Mouse (Mus musculus): Measurements from ENCODE around the gene Tspoap1. TPM values are rescaled to one million over a fixed set of nuclear protein-coding genes. Genes with fewer than 3 reads are reported as not detected.
A peak's percentile ranks its signal among the peaks of the same experiment; 100 is the strongest.

The Tspoap1 gene
- polyA plus RNA-seq, 1 experiment, result 1.3 TPM

- peak overlapping the region; percentile 88; the same call in 1 of the 2 replicates for H3K27ac ChIP-seq (ENCODE audit: insufficient read depth, low read depth, low read length)
- 68% methylated on average over 17 of the region's 17 CpGs for WGBS
These were observed 4.9 kb upstream of the Tspoap1 start for GRCm38 (mm10) chr11:87755360-87756017.

DNA sequence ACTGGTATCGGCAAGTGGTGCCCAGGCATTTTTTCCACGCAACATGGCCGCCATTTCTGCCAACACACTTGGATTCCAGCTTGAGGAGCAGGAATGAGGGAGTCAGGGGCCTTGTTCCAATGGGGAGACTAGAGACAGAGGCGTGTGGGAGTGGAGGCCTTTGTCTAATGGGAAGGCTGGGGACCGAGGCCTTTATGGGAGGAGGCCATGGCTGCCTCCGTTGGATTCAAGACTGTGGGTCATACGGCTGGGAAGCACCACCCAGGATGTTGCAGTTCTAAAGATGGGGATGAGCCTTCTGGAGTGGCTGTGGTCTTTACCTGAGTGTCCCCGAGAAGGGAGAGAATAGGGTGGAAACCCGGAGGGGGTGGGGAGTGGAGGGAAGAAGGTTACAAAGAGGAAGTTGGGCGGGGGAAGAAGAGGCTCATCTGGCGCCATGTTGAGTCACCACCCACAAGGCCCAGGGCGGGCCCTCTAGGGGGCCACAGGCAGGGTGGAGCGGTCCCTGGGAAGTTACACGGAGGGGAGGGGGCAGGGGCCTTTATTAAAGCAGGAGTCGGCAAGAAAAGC lies 4.0 kb upstream of the Tspoap1 start:
- Histone ChIP-seq H3K36me3 (ENCODE audit: control insufficient read depth, insufficient read depth, low read length) (0 out of 2 replicates have a peak, but pooled peaks cover 6% of the 10 kb centered on the region), H3K27me3 (ENCODE audit: control insufficient read depth, insufficient read depth, low read length) (peaks cover 14% of the 10 kb centered on the region; the same call in 1 of the 2 replicates), H3K27ac (ENCODE audit: insufficient read depth, low read depth, low read length) (peak overlapping the region; percentile 88), H3K4me3 (ENCODE audit: low read depth, low read length) (peak overlapping the region; percentile 78), H3K4me1 (ENCODE audit: control insufficient read depth, insufficient read depth, insufficient read length, low read length) (no peaks in the 10 kb centered on the region)
- TF ChIP-seq POLR2A (IDR thresholded peaks at IDR 0.05; ENCODE audit: low read depth, low read length), result no peak
- no peak for TF ChIP-seq CTCF (IDR thresholded peaks at IDR 0.05; ENCODE audit: extremely low read depth, insufficient read length, insufficient replicate concordance, low read depth, low read length)
- 82% methylated on average over 15 of the region's 15 CpGs for WGBS

More at GRCm38 (mm10) chr11:87755360-87756017, 4.9 kb upstream of the Tspoap1 start:
- Histone ChIP-seq H3K4me1 (ENCODE audit: control insufficient read depth, insufficient read depth, insufficient read length, low read length) (no peaks in the 10 kb centered on the region), H3K36me3 (ENCODE audit: control insufficient read depth, insufficient read depth, low read length) (0 out of 2 replicates have a peak, but pooled peaks cover 6% of the 10 kb centered on the region), H3K27me3 (ENCODE audit: control insufficient read depth, insufficient read depth, low read length) (peaks cover 7% of the 10 kb centered on the region; the same call in 1 of the 2 replicates), H3K4me3 (ENCODE audit: low read depth, low read length) (peak overlapping the region; percentile 78)
- TF ChIP-seq CTCF (IDR thresholded peaks at IDR 0.05; ENCODE audit: extremely low read depth, insufficient read length, insufficient replicate concordance, low read depth, low read length) (no peak), POLR2A (IDR thresholded peaks at IDR 0.05; ENCODE audit: low read depth, low read length) (peak; percentile 79; the same call in 1 of the 2 replicates)

DNA sequence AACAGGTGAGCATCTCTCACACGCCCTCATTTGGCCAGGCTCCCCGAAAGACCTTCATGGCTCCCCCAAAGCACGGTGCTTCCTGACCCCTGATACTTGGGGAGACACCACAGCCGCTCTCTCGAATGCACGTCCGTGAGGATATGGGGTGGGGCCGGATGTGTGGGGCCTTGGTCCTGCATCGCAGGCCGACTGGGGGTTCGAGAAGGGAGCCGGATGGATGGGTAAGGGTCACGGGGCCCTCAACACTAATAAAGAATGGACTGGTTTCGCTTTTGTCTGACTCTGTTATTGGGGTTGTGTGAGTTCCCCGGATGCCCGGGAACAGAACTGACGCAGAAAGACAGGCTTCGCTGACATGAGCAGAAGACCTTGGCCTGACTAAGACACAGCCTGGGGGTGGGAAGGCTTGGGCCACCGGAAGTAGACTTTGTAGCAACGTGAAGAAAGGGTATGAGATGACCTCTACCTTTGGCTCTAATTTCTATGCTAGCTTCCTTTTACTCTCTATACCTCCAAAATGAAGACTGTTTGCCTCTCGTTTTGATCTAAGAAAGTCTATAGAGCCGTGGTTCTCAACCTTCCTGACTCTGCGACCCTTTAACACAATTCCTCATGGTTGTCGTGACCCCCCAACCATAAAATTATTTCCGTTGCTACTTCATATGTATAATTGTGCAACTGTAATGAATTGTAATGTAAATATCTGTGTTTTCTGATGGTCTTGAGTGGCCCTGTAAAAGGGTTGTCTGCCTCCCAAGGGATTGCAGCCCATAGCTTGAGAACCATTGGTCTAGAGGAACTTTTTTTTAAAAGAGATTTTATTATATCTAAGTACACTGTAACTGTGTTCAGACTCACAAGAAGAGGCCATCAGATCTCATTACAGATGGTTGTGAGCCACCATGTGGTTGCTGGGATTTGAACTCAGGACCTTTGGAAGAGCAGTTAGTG lies 3.1 kb upstream of the Tspoap1 start:
- Histone ChIP-seq H3K4me1 (ENCODE audit: control insufficient read depth, insufficient read depth, insufficient read length, low read length) (no peaks in the 10 kb centered on the region), H3K27me3 (ENCODE audit: control insufficient read depth, insufficient read depth, low read length) (peaks cover 15% of the 10 kb centered on the region; the same call in 1 of the 2 replicates), H3K4me3 (ENCODE audit: low read depth, low read length) (peak overlapping the region; percentile 78), H3K27ac (ENCODE audit: insufficient read depth, low read depth, low read length) (peak overlapping the region; percentile 79), H3K36me3 (ENCODE audit: control insufficient read depth, insufficient read depth, low read length) (0 out of 2 replicates have a peak, but pooled peaks cover 6% of the 10 kb centered on the region)
- no peak for TF ChIP-seq CTCF (IDR thresholded peaks at IDR 0.05; ENCODE audit: extremely low read depth, insufficient read length, insufficient replicate concordance, low read depth, low read length)
- TF ChIP-seq POLR2A (IDR thresholded peaks at IDR 0.05; ENCODE audit: low read depth, low read length), result no peak
- 75% methylated on average over 25 of the region's 25 CpGs for WGBS

DNA sequence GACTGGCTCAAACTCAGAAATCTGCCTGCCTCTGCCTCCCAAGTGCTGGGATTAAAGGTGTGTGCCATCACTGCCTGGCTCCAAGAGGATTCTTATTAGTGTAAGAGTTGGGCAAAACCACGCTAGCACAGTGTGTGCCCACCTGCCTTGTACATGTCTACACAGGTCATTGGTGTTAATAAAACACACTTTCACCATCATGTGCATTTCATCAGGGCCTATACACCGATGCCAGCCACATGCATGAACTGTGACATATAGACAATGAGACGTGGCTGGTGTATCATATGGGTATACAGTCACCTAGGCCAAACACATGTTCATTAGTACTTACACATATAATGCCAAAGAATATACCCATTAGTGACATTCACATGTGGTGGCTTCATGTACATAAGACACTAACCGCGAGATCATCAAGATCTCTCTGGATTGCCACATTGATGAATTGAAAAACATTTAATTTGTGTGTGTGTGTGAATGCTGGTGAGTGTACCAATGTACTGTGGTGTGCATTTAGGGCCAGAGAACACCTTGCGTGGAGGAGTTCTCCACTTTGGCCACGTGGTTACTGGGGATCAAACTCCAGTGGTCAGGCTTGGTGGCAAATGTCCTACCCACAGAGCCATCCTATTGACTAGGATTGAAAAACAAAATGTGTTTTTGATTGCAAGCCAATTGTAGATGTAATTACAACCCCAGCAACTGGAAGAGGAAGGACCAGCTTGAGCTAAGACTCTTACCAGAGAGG lies 2.0 kb upstream of the Tspoap1 start:
- 0 out of 2 replicates have a peak, but pooled peaks cover 6% of the 10 kb centered on the region for H3K36me3 ChIP-seq (ENCODE audit: control insufficient read depth, insufficient read depth, low read length)
- TF ChIP-seq POLR2A (IDR thresholded peaks at IDR 0.05; ENCODE audit: low read depth, low read length), result no peak
- no peak for TF ChIP-seq CTCF (IDR thresholded peaks at IDR 0.05; ENCODE audit: extremely low read depth, insufficient read length, insufficient replicate concordance, low read depth, low read length)
- peaks cover 18% of the 10 kb centered on the region for H3K27me3 ChIP-seq (ENCODE audit: control insufficient read depth, insufficient read depth, low read length)
- WGBS, result 75% methylated on average over 7 of the region's 7 CpGs
- H3K4me3 ChIP-seq (ENCODE audit: low read depth, low read length), result no peak overlapping the region
- no peak overlapping the region for H3K27ac ChIP-seq (ENCODE audit: insufficient read depth, low read depth, low read length)
- H3K4me1 ChIP-seq (ENCODE audit: control insufficient read depth, insufficient read depth, insufficient read length, low read length), result no peaks in the 10 kb centered on the region; the same call in 1 of the 2 replicates

DNA sequence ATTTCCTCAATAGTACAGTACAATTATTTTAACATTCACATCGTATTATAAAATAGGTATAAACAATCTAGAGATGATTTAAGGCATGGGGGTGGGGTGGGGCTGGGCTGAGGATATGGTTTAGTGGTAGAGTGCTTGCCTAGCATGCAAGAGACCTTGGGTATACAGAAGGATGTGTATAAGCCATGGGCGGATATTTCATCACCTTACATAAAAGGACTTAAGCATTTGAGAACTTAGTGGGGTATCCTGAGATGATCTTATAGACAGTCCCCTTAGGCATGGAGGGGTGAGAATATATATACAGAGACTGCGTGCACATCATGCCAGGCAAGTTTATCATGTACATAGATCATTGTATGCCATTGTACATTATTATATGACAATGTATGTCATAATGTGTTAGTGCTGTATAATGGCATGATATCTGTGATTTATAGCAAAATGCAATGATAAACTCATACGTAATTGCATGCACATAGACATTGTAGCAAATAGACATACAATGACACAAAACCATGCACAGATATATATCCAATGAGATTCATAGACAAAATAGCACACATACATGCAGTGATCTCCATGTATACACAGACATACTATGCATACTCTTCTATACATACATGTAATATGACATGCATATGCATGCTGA lies 1.3 kb upstream of the Tspoap1 start:
- WGBS, result 65% methylated on average over 4 of the region's 4 CpGs
- Histone ChIP-seq H3K27me3 (ENCODE audit: control insufficient read depth, insufficient read depth, low read length) (peaks cover 26% of the 10 kb centered on the region), H3K27ac (ENCODE audit: insufficient read depth, low read depth, low read length) (no peak overlapping the region)

GRCm38 (mm10) chr11:87759609-87760005 lies 734 bp upstream of the Tspoap1 start:
- TF ChIP-seq POLR2A (IDR thresholded peaks at IDR 0.05; ENCODE audit: low read depth, low read length) (no peak), CTCF (IDR thresholded peaks at IDR 0.05; ENCODE audit: extremely low read depth, insufficient read length, insufficient replicate concordance, low read depth, low read length) (peak; percentile 32; the same call in 1 of the 2 replicates)
- no peak overlapping the region for H3K4me3 ChIP-seq (ENCODE audit: low read depth, low read length)
- WGBS, result 3% methylated on average over 3 of the region's 3 CpGs

More for the DNA sequence above, 1.3 kb upstream of the Tspoap1 start:
- TF ChIP-seq CTCF (IDR thresholded peaks at IDR 0.05; ENCODE audit: extremely low read depth, insufficient read length, insufficient replicate concordance, low read depth, low read length), result no peak
- TF ChIP-seq POLR2A (IDR thresholded peaks at IDR 0.05; ENCODE audit: low read depth, low read length), result no peak
- 0 out of 2 replicates have a peak, but pooled peaks cover 6% of the 10 kb centered on the region for H3K36me3 ChIP-seq (ENCODE audit: control insufficient read depth, insufficient read depth, low read length)
- H3K4me1 ChIP-seq (ENCODE audit: control insufficient read depth, insufficient read depth, insufficient read length, low read length), result no peaks in the 10 kb centered on the region; the same call in none of the 2 replicates
- H3K4me3 ChIP-seq (ENCODE audit: low read depth, low read length), result no peak overlapping the region

More at GRCm38 (mm10) chr11:87759609-87760005, 734 bp upstream of the Tspoap1 start:
- Histone ChIP-seq H3K36me3 (ENCODE audit: control insufficient read depth, insufficient read depth, low read length) (0 out of 2 replicates have a peak, but pooled peaks cover 6% of the 10 kb centered on the region), H3K27me3 (ENCODE audit: control insufficient read depth, insufficient read depth, low read length) (peaks cover 31% of the 10 kb centered on the region), H3K27ac (ENCODE audit: insufficient read depth, low read depth, low read length) (no peak overlapping the region), H3K4me1 (ENCODE audit: control insufficient read depth, insufficient read depth, insufficient read length, low read length) (peaks cover 3% of the 10 kb centered on the region)

Data from small intestine, adult 2 months (tissue).